Mouse (Mus musculus): ENCODE data around the gene Zfp687.

DNA sequence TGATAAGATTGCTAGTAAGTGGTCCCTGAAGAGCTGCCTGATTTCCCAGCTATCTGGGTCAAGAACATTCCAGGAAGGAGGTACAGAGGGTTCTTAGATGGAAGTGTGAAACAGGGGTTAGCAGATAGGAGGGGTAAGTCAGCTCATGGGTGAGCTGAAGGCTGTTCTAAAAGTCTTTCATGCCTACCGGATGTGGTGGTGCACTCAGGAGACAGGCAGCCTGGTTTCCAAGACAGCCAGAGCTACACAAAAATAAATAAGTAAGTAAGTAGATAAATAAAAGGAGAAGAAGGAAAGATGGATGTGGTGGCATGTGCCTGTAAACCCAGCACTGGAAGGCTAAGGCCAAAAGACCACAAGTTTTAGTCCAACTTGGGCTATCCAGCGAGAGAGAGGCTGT lies 3.5 kb upstream of the Zfp687 start:
- TF ChIP-seq POLR2A (IDR thresholded peaks at IDR 0.05; ENCODE audit: insufficient read depth, low read depth, low read length) (no peak), CTCF (IDR thresholded peaks at IDR 0.05) (no peak), EP300 (IDR thresholded peaks at IDR 0.05; ENCODE audit: insufficient read depth, low read depth, low read length) (no peak)
